Comparison of ENCODE assay signal across 1 mouse cellular context in genomic region chr12:85339243-85339729, GRCm38 (mm10).
A peak's percentile ranks its signal among the peaks of the same experiment; 100 is the strongest.
TF ChIP-seq lines count a peak whose summit lies in the region.

Gene Nek9 (minus strand): TSS chr12:85339362.

TF ChIP-seq in MEL, 35 proteins besides CTCF, POLR2A, EP300 and RAD21 (continued from another document):
- peak; percentile 77 for TF ChIP-seq MXI1 (IDR thresholded peaks at IDR 0.05; ENCODE audit: low read depth, low read length)
- peak; percentile 86 for TF ChIP-seq NELFE (IDR thresholded peaks at IDR 0.05; ENCODE audit: low read depth, low read length)
- peak; percentile 60 for TF ChIP-seq TCF12 (IDR thresholded peaks at IDR 0.05; ENCODE audit: low read depth, low read length)
- TF ChIP-seq NRF1 (IDR thresholded peaks at IDR 0.05; ENCODE audit: insufficient read depth, low read depth, low read length, poor library complexity, severe bottlenecking): no peak
TF ChIP-seq in MEL: peak in this region for 15.
